Mouse (Mus musculus): ENCODE data around the gene Sertm1. TPM values are rescaled to one million over a fixed set of nuclear protein-coding genes. Genes with fewer than 3 reads are reported as not detected.

The Sertm1 gene
- polyA plus RNA-seq, 1 experiment = not detected

- Histone ChIP-seq H3K27me3 (ENCODE audit: control insufficient read depth, insufficient read depth, insufficient read length) (peaks cover 11% of the 10 kb centered on the region), H3K79me2 (ENCODE audit: control insufficient read depth, insufficient read depth) (no peaks in the 10 kb centered on the region), H3K36me3 (ENCODE audit: control insufficient read depth, insufficient read depth) (no peaks in the 10 kb centered on the region), H3K4me3 (ENCODE audit: insufficient read depth, poor library complexity, severe bottlenecking) (no peak overlapping the region), H3ac (ENCODE audit: control insufficient read depth, insufficient read length, low read depth) (no peak overlapping the region), H3K79me3 (ENCODE audit: low read depth) (no peaks in the 10 kb centered on the region)
- TF ChIP-seq USF1 (IDR thresholded peaks at IDR 0.05; ENCODE audit: low read depth) = no peak
- TF ChIP-seq FOSL1 (IDR thresholded peaks at IDR 0.05; ENCODE audit: insufficient read depth, low read length, poor library complexity, severe bottlenecking) = no peak
- TF ChIP-seq MYOD1 (IDR thresholded peaks at IDR 0.05; ENCODE audit: control insufficient read depth, insufficient read length, low read depth) = no peak
- TF ChIP-seq CEBPB (IDR thresholded peaks at IDR 0.05; ENCODE audit: low read depth) = no peak
- TF ChIP-seq MYOG (IDR thresholded peaks at IDR 0.05; ENCODE audit: control insufficient read depth, extremely low read depth, insufficient read length) = no peak
- TF ChIP-seq CTCF (IDR thresholded peaks at IDR 0.05; ENCODE audit: control insufficient read depth, insufficient read depth, insufficient read length) = no peak
- TF ChIP-seq MAX (IDR thresholded peaks at IDR 0.05) = no peak
Observed at GRCm38 (mm10) chr3:54886501-54886900, 29.2 kb downstream of the Sertm1 start.

Other genes with a start within 250 kb of the Sertm1 start
- gene Supt20, start 223.1 kb downstream of the Sertm1 start, polyA plus RNA-seq (2012; fragmentation: generic; extraction: Trizol) = 13.2 TPM
- not detected for gene Gm21958, start 201.5 kb downstream of the Sertm1 start, polyA plus RNA-seq (2012; fragmentation: generic; extraction: Trizol)
- gene Exosc8, start 180.5 kb downstream of the Sertm1 start, polyA plus RNA-seq (2012; fragmentation: generic; extraction: Trizol) = 88.1 TPM
- 43.0 TPM for gene Alg5, start 180.3 kb downstream of the Sertm1 start, polyA plus RNA-seq (2012; fragmentation: generic; extraction: Trizol)
- gene Smad9, start 160.3 kb downstream of the Sertm1 start, polyA plus RNA-seq (2012; fragmentation: generic; extraction: Trizol) = 2.5 TPM
- 27.3 TPM for gene Rfxap, start 108.1 kb downstream of the Sertm1 start, polyA plus RNA-seq (2012; fragmentation: generic; extraction: Trizol)
- not detected for gene Ccna1, start 139.6 kb upstream of the Sertm1 start, polyA plus RNA-seq (2012; fragmentation: generic; extraction: Trizol)
- 24.0 TPM for gene Spg20, start 196.2 kb upstream of the Sertm1 start, polyA plus RNA-seq (2012; fragmentation: generic; extraction: Trizol)
- gene Ccdc169, start 221.5 kb upstream of the Sertm1 start, polyA plus RNA-seq (2012; fragmentation: generic; extraction: Trizol) = 0.05 TPM